Mouse (Mus musculus) cerebellum, adult 2 months (tissue): ENCODE data around the gene Urb1.

Experiments
- CTCF ChIP-seq: fragments of 200-500 bp; IDR thresholded peaks from 2 replicates; pipeline ENCODE4 v1.5.1; 2011; ENCODE audit warnings: low read depth, mild to moderate bottlenecking, control low read depth, low read length, moderate library complexity, borderline replicate concordance; ENCODE audit not compliant: insufficient read depth
- POLR2A ChIP-seq: fragments of 200-500 bp; IDR thresholded peaks from 2 replicates; pipeline ENCODE4 v1.6.1; 2011; ENCODE audit warnings: low read length, control low read depth, borderline replicate concordance; ENCODE audit not compliant: insufficient read depth

- TF ChIP-seq POLR2A, result no peak
- no peak for TF ChIP-seq CTCF
Observed at GRCm38 (mm10) chr16:90774216-90774615, 36.0 kb downstream of the Urb1 start.
